Mouse (Mus musculus) kidney, adult 8-10 months (tissue): Measurements from ENCODE around the gene Ogfr.

Source experiments
- DNase-seq, 2 experiments: peaks; one replicate each; pipeline ENCODE4 v3.0.0; 2022

Ogfr gene

GRCm38 (mm10) chr2:180589123-180589831 is at the start of gene Ogfr:
Gene Ogfr, plus strand, starts transcription at chr2:180589245.
- DNase-seq, result peak; percentile 63 to 77

GRCm38 (mm10) chr2:180543675-180544074 is 45.4 kb upstream of the Ogfr start:
- no peak for DNase-seq

- no peak for DNase-seq
Observed at GRCm38 (mm10) chr2:180545046-180545445, 44.0 kb upstream of the Ogfr start.

- no peak for DNase-seq
Observed at GRCm38 (mm10) chr2:180547384-180548106, 41.5 kb upstream of the Ogfr start.

- no peak for DNase-seq
Observed at GRCm38 (mm10) chr2:180552340-180552739, 36.7 kb upstream of the Ogfr start.

- no peak for DNase-seq
Observed at GRCm38 (mm10) chr2:180555219-180555618, 33.8 kb upstream of the Ogfr start.

- DNase-seq, result no peak
Observed at GRCm38 (mm10) chr2:180556470-180556869, 32.6 kb upstream of the Ogfr start.

- no peak for DNase-seq
Observed at GRCm38 (mm10) chr2:180560245-180560644, 28.8 kb upstream of the Ogfr start.

- no peak for DNase-seq
Observed at GRCm38 (mm10) chr2:180562146-180562545, 26.9 kb upstream of the Ogfr start.

- no peak for DNase-seq
Observed at GRCm38 (mm10) chr2:180563296-180563695, 25.7 kb upstream of the Ogfr start.

GRCm38 (mm10) chr2:180563841-180564240 is 25.2 kb upstream of the Ogfr start:
- DNase-seq, result no peak

- DNase-seq, result peak in 1 of 2 experiments; percentile 54
Observed at GRCm38 (mm10) chr2:180566240-180566913, 22.7 kb upstream of the Ogfr start.

GRCm38 (mm10) chr2:180569028-180569643 is 19.9 kb upstream of the Ogfr start:
- DNase-seq, result peak; percentile 63 to 68

- no peak for DNase-seq
Observed at GRCm38 (mm10) chr2:180576482-180576881, 12.6 kb upstream of the Ogfr start.

- peak; percentile 40 to 76 for DNase-seq
Observed at GRCm38 (mm10) chr2:180578686-180579085, 10.4 kb upstream of the Ogfr start.

GRCm38 (mm10) chr2:180581002-180581401 is 8.0 kb upstream of the Ogfr start, which contains the start of gene Mrgbp:
Gene Mrgbp, plus strand, starts transcription at chr2:180581304.
- no peak for DNase-seq

GRCm38 (mm10) chr2:180582481-180583153 is 6.4 kb upstream of the Ogfr start:
- DNase-seq, result peak; percentile 96 to 98

GRCm38 (mm10) chr2:180583154-180583507 is 5.9 kb upstream of the Ogfr start:
- peak in 1 of 2 experiments; percentile 31 for DNase-seq

- no peak for DNase-seq
Observed at GRCm38 (mm10) chr2:180588736-180589122, 316 bp upstream of the Ogfr start.

- no peak for DNase-seq
Observed at GRCm38 (mm10) chr2:180597490-180597889, 8.4 kb downstream of the Ogfr start, which contains the start of gene Col9a3. Gene Col9a3, plus strand, starts transcription at chr2:180597790.

- no peak for DNase-seq
Observed at GRCm38 (mm10) chr2:180598157-180598705, 9.2 kb downstream of the Ogfr start.

- DNase-seq, result no peak
Observed at GRCm38 (mm10) chr2:180600569-180601021, 11.6 kb downstream of the Ogfr start.
